8 mouse cellular contexts compared by ENCODE assay signal in the genomic region with DNA sequence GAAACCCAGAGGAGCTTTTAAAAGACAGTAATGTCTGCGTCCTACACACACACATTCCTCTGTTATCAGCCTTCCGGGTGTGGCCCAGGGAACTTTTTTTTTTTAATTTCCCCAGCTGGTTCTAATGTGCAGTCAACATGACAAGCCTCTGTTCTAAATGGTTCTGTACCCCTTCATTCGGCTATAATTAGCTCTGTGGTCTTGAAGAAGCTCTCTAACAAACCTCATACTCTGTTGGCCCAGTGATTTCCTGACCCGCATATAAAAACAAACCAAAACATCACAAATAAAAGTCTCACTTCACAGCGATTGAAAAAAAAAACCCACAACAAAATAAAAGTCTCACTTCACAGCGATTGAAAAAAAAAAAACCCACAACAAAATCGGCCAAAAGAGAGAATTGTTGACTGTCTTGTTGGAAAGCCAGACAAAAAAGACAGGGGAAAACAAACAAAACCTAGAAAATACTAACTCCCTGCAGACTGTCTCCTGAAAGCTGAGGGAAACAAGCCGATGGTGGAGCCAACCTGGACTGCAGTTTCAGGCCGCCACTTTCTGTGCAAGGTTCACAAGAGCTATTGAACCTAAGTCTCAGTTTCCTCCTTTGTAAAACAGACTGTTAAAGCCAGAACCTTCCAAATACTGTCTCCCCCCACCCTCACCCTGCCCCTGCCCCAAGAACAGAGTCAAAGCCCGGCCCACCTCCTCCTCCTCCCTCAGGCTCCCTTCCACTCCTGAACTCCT. TPM values are rescaled to one million over a fixed set of nuclear protein-coding genes. Genes with fewer than 3 reads are reported as not detected.
A peak's percentile ranks its signal among the peaks of the same experiment; 100 is the strongest.
DNase-seq lines count a peak whose midpoint lies in the region; ATAC-seq and TF ChIP-seq lines count a peak whose summit lies in the region.

No protein-coding gene starts in this region.

- H3K27ac ChIP-seq in forebrain, embryonic 15.5 days (replicated peaks), result 0 out of 2 replicates have a peak overlapping the region, but pooled peaks have one; percentile 11
- no peak overlapping the region for H3K27ac ChIP-seq in limb, embryonic 14.5 days (replicated peaks; ENCODE audit: low read depth, low read length)

- peak overlapping the region; percentile 64 for H3K4me3 ChIP-seq in forebrain, embryonic 15.5 days
- H3K4me3 ChIP-seq in limb, embryonic 14.5 days (replicated peaks; ENCODE audit: low read length), result peak overlapping the region; percentile 89

- TF ChIP-seq POLR2A in limb, embryonic 14.5 days (IDR thresholded peaks at IDR 0.05; ENCODE audit: borderline replicate concordance, extremely low read depth, insufficient read depth, insufficient read length), result no peak

- no peaks in the 10 kb centered on the region for H3K27me3 ChIP-seq in forebrain, embryonic 15.5 days
- no peaks in the 10 kb centered on the region for H3K27me3 ChIP-seq in limb, embryonic 14.5 days (ENCODE audit: control insufficient read depth, insufficient read depth, low read length)

- H3K4me2 ChIP-seq in forebrain, embryonic 15.5 days (replicated peaks), result peak overlapping the region; percentile 89
- H3K4me2 ChIP-seq in limb, embryonic 14.5 days (replicated peaks; ENCODE audit: low read depth, low read length, severe bottlenecking), result peak overlapping the region; percentile 89

- H3K9ac ChIP-seq in forebrain, embryonic 15.5 days (replicated peaks), result 0 out of 2 replicates have a peak overlapping the region, but pooled peaks have one; percentile 84
- H3K9ac ChIP-seq in limb, embryonic 14.5 days (ENCODE audit: low read depth, low read length, severe bottlenecking), result no peak overlapping the region

- H3K9me3 ChIP-seq in forebrain, embryonic 15.5 days, result no peaks in the 10 kb centered on the region
- H3K9me3 ChIP-seq in limb, embryonic 14.5 days (ENCODE audit: control insufficient read depth, low read length), result no peaks in the 10 kb centered on the region

- peaks cover 13% of the 10 kb centered on the region for H3K36me3 ChIP-seq in forebrain, embryonic 15.5 days
- H3K36me3 ChIP-seq in limb, embryonic 14.5 days (ENCODE audit: control insufficient read depth, insufficient read depth, low read length), result peaks cover 34% of the 10 kb centered on the region

- peak; percentile 19 for DNase-seq in thymus, postnatal 4 days
- no peak for DNase-seq in thymus, postnatal 10 days (ENCODE audit: low spot score in 2 of 2)
- no peak for DNase-seq in limb, embryonic 14.5 days (ENCODE audit: low spot score)
- no peak for DNase-seq in cerebellum, adult 11-12 months
- DNase-seq in cerebellum, postnatal 10 days, result no peak
- no peak for DNase-seq in gastrocnemius, adult 8-10 months (ENCODE audit: low spot score in 2 of 2)

- H3K4me1 ChIP-seq in forebrain, embryonic 15.5 days, result peaks cover 45% of the 10 kb centered on the region
- H3K4me1 ChIP-seq in limb, embryonic 14.5 days (ENCODE audit: control insufficient read depth, insufficient read depth, low read length), result peaks cover 26% of the 10 kb centered on the region

- no peak for ATAC-seq in forebrain, embryonic 15.5 days (replicated peaks)
- ATAC-seq in limb, embryonic 14.5 days (ENCODE audit: low FRiP score, low read depth), result no peak
- ATAC-seq in neutrophil, adult 5-6 weeks (ENCODE audit: extremely low read depth, insufficient number of reproducible peaks, low FRiP score, poor library complexity, severe bottlenecking), result peak; percentile 28; the same call in 1 of the 2 replicates

- 74% methylated on average over 10 of the region's 10 CpGs for WGBS in forebrain, embryonic 15.5 days
- 57% methylated on average over 10 of the region's 10 CpGs for WGBS in limb, embryonic 14.5 days

RNA-seq across cellular contexts. Expression of gene Kctd10, which starts 2.0 kb away (rescaled TPM):
- polyA plus RNA-seq in forebrain, embryonic 15.5 days (2015; fragmentation: Nextera tagmentation; extraction: Ambion mirVana), result 85.7 and 89.3 TPM in 2 replicates
- polyA plus RNA-seq in limb, embryonic 14.5 days (2012; rRNA removed), result 89.4 and 93.1 TPM in 2 replicates
- 103 and 105 TPM in 2 replicates for polyA plus RNA-seq in limb, embryonic 14.5 days (2014; fragmentation: Nextera tagmentation; extraction: Ambion mirVana)
- 79.2 and 88.8 TPM in 2 replicates for total RNA-seq in neutrophil, adult 5-6 weeks (2017)
- 10 to 100 TPM; 10.2 to 16.6 (median 14.2) TPM for total RNA-seq in gastrocnemius, adult 8-10 months (2022)

RNA-seq across cellular contexts. Expression of gene Ube3b, which starts 2.1 kb away (rescaled TPM):
- 40.9 and 41.3 TPM in 2 replicates for polyA plus RNA-seq in forebrain, embryonic 15.5 days (2015; fragmentation: Nextera tagmentation; extraction: Ambion mirVana)
- 57.6 and 78.4 TPM in 2 replicates for polyA plus RNA-seq in limb, embryonic 14.5 days (2012; rRNA removed)
- 51.2 and 56.4 TPM in 2 replicates for polyA plus RNA-seq in limb, embryonic 14.5 days (2014; fragmentation: Nextera tagmentation; extraction: Ambion mirVana)
- 31.7 and 32.2 TPM in 2 replicates for total RNA-seq in neutrophil, adult 5-6 weeks (2017)
- 100 to 1,000 TPM; 129 to 147 (median 134) TPM for total RNA-seq in gastrocnemius, adult 8-10 months (2022)
